Mouse (Mus musculus) large intestine, adult 2 months (tissue): Measurements from ENCODE around the gene Slc37a1. TPM values are rescaled to one million over a fixed set of nuclear protein-coding genes. Genes with fewer than 3 reads are reported as not detected.

Experiments
- DNase-seq: peaks from one replicate; pipeline ENCODE4 v3.0.0-alpha.2; 2012; ENCODE audit warnings: low read depth, low spot score
- WGBS: fragments of 180-500 bp; shearing (Covaris S2); methylation state at CpG from one replicate; pipeline ENCODE4 v1.1.7; 2018; 5-methylcytosine and 5-hydroxymethylcytosine counted together
- polyA plus RNA-seq: library from polyadenylated mRNA; depleted of rRNA; stranded (reverse); fragments of >200 nt; gene quantifications from 2 replicates; pipeline ENCODE4 v1.2.3, GENCODE M21; 2012

The Slc37a1 gene
- polyA plus RNA-seq, 1 experiment: 150 TPM

DNA sequence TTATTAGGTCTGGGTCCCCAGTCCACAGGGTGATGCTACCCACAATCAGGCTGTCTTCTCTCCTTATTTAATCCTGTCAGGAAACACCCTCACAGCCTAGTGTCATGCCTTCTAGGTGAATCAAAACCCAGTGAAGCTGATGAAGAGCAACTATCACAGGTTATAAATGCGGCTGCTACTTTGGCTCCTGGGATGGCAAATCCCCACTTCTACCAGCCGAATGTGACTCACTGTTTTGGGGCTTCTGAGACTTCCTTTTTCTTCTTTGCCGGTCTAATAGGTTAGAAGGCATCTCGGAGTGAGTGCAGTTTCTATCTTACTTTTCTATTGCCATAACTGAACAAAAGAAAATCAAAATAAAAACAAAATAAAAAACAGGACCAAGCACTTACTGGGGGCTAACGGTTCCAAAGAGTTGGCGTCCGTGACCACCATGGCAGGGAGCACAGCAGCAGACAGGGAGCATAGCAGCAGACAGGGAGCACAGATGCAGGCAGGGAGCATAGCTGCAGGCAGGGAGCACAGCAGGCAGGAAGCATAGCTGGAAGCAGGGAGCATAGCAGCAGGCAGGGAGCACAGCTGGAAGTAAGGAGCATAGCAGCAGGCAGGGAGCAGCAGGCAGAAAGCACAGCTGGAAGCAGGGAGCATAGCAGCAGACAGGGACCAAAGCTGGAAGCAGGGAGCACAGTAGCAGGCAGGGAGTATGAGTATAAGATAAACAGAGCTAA is 2.6 kb downstream of the Slc37a1 start:
- 78% methylated on average over 7 of the region's 7 CpGs for WGBS
- no peak for DNase-seq

DNA sequence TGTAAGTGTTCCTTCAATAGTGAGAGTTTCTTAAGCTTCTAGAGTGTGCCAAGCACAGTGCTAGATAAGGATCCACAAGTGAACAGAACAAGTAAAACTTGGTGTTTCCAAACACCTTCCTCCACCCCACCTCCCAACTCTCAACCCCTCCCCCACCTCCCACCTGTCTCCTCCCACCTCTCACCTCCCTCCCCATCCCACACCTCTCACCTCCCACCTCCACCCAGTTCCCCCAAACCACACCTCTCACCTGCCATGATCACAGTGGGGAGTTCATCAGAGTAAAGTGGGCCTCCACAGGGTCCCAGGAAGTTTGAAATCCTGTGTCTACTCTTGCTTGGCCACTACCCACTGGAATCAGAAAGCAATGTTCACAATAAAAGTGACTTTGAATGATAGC is 3.7 kb downstream of the Slc37a1 start:
- no peak for DNase-seq

DNA sequence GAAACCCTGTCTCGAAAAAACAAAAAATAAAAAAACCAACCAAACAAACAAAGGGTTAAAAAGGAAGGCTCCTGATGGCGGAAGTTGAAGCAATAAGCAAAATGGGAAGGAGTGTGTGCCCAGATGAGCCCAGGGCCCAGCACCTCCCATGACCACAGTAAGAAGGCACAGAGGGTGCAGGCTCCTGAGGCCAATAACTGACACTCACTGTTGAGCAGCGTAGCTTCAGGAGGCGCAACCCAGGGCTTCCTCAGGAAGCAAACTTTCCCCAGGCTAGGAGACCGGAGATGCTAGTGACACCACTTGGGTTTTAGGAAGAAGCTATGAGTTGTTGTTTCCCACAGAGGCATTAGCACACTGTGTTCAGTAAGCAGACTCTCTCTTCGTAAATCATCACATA is 4.3 kb downstream of the Slc37a1 start:
- no peak for DNase-seq
- WGBS: 64% methylated on average over 6 of the region's 6 CpGs

DNA sequence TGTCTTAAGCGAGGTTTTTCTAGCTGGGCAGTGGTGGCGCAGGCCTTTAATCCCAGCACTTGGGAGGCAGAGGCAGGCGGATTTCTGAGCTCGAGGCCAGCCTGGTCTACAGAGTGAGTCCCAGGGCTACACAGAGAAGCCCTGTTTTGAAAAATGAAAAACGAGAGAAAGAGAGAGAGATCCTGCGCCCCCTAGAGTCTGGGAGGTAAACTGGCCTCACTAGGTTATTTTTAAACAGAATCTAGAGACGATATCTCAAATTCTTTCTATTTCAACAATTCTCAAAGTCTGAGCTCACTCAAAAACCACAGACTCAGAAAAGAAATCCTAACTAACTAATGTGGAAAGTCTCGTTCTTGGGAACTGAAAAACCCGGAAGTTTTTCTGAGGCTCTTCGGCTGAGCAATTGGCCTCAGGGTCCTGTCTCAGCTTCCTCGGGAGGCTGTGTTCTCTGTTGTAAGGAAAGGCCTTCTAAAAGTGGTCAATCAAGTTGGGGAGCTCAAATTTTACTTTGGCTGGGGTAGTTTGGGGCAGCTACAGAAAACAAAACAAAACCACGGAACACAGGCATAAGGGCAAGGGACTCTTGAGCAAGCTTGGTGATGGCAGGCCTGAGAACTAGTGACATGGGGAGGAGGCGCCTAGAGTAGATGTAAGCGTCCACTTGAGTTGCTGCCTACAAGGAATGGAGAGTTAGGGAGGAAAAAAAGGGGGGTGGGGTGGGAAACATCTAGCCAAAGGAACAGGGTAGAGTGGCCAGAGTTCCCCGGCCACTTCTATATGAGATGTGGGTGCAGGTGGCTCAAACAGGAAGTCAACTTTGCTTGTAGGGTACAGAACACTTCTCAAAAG is 8.0 kb downstream of the Slc37a1 start:
- WGBS: 67% methylated on average over 15 of the region's 15 CpGs

DNA sequence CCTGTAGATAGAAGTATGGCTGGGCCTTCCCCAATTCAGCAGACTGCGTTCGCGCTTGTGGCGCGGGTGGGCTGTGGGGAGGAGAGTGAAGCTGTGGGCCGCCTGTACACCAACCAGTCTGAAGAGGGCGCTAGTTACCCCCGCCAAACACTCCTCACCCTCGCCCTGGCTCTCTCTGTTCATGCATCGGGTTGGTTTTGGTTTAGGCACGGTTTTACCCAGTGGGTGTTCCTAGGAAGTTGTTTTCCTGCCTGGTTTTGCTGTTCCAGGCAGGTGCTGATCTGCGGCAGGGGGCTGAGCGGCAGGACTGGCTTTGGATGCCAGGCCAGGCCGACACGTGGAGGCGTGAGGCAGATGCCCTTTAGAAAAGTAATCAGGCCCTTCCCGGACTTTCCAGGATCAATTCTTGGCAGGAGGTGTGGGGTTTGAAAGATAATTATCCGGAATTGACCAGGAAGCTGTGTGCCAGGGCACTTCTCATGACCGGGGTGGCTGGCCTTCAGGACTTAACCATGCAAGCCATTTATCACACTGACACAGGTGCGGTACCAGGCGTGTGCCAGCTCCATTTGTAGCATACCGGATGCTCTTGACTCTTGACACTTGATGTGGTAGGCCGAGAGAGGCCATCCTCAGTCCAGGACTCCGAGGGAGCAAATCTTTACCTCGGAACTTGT is 8.8 kb downstream of the Slc37a1 start:
- WGBS: 21% methylated on average over 25 of the region's 25 CpGs
- no peak for DNase-seq

More for the DNA sequence above, 8.0 kb downstream of the Slc37a1 start:
- DNase-seq: no peak

DNA sequence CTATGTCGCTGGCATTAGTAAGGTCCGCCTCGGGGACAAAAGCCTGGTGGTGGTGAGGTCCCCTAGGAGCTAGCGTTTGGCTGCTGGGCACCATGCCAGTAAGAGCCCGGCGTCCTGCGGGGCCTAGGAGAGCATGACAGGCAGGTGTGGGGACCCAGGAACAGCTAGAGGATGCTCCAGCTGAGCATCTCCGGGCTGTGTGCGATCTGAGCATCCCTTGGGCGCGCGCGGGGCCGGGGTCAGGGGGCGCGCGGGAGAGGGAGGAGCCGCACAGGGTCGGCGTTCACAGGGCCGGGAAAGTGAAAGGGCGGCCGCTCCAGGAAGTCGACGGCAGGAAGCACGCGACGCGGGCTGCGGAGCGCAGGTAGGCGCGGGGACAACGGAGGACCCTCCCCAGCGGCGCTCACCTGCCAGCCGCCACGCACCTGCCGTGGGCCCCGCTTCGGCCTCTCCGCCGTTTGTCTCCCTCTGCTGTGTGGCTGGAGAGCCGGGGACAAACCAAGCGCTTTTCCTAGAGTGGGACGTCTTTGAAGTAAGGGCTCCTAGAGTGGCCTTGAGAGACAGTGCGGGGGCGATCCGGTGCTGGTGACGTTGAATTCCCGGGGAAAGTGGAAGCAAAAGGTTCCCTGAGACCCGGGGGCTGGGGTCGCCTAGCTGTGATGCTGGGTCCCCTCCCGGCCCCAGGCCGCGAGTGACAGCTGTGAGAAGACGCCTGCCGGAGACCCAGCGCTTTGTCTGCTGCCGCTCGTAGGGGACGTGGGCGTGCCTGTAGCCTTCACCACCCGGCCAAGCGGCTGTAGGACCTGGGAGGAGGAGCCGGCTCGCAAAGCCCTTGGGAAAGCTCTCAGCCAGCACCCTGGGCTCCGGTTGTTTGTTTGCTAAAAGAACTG is 9.5 kb downstream of the Slc37a1 start:
- no peak for DNase-seq
- 1% methylated on average over 68 of the region's 68 CpGs for WGBS

DNA sequence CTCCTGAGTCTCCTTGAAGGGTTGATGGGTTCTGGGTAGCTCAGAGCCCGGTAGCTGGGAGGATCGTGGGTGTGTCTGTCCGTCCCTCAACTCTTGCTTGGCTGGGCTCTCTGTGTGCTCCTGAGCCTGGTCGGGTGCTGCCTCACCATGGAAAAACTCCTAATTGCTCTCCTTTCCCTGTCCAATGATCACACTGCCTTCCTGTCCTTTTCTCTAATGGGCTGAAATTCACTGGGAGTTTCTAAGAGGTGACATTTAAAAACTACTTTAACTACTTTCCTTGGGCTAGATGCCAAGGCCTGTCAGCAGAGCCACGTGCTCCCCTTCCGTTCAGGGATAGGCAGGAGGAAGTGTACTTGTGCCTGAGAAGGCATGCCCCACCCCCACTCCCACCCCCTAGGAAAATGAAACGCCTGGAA is 10.9 kb downstream of the Slc37a1 start:
- WGBS: 2% methylated on average over 7 of the region's 7 CpGs

DNA sequence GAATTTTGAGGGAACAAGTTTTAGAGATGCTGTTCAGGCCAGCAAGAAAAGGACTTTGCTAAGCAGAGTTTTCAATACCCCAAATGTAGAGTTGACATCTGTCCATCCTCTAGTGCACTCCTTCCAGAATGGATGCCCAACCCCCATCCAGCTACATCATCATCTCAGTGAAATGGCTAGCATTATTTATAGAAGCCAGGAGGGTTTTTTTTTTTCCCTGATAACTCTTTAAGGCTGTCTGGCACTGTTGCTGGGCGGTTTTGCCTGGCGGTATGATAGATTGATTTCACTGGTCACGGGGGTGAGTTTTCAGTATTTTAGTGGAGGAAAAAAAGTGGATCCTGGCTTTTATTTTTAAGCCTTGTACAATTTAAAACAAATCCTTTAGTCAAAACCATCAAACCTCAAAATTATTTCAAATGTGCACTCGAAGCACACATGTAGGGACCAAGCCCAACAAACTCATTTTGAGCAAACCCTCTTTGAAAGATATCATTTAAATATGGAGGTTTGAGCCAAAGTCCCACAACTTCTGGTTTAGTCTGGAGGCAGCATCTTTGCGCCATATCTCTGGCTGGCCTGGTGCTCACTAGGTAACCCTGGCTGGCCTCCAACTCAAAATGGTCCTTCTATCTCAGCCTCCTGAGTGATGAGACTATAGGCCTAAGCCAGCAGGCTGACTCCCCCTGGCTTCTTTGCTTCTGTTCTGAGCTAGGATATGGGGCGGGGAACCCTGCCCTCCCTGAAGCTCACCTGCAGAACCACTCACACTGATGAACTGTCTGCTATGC is 12.0 kb downstream of the Slc37a1 start:
- 91% methylated on average over 6 of the region's 6 CpGs for WGBS
- no peak for DNase-seq

More for the DNA sequence above, 10.9 kb downstream of the Slc37a1 start:
- no peak for DNase-seq

DNA sequence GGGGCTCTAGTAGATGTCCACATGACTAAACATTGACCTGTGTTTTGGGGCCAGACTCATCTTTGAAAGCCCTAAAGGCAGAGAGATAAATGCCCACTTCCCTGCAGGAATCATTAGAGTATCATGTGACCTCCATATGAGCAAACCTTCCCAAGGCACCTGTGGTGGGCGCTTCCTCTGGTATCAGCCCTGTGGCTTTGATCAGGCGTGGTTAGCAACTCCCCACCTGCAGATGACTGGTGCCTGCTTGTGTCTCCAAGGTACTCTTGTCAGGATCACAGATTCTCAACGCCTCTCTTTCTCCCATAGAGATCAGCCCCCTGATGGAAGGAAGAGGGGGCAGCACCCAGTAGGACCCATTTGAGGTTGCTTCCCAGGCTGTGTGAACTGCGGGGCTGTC is 13.4 kb downstream of the Slc37a1 start:
- 88% methylated on average over 4 of the region's 4 CpGs for whole genome bisulfite sequencing
- no peak for DNase-seq

DNA sequence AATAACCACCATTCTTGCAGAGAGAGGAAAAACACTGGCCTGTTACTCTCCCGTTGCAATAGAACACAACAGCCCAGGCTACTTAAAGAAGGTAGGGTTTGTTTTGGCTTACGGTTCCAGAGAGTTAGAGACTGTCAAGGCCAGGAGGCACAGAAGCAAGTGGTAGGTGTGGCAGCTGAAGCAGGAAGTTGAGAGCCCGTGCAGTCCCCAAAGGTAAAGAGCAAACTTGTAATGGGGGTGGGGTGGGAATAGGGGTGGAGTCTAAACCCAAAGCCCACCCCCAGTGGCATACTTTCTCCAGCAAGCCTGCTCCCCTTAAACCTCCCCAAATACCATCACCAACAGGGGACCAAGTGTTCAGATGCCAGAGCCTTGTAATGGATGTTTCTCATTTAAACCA is 14.1 kb downstream of the Slc37a1 start:
- WGBS: 23% methylated on average over 3 of the region's 3 CpGs
- no peak for DNase-seq

DNA sequence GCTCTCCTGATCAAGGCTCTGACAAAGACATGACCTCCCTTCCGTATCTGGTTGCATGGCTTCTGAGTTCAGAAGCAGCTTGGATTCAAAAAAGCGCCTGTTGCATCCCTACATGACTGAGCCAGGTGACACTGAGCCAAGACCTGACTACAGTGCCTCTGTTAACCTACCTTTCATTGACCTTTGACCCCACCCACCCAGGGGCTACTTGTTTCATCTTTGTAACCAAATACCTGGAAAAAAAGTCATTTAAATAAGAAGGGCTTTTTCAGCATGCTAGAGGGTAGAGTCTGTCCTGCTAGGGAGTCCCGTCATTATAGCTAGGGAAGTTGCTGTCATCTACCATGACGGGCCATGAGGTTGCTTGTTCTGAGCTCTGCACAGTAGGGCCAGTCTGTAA is 16.8 kb downstream of the Slc37a1 start:
- WGBS: 91% methylated on average over 4 of the region's 4 CpGs
- no peak for DNase-seq

DNA sequence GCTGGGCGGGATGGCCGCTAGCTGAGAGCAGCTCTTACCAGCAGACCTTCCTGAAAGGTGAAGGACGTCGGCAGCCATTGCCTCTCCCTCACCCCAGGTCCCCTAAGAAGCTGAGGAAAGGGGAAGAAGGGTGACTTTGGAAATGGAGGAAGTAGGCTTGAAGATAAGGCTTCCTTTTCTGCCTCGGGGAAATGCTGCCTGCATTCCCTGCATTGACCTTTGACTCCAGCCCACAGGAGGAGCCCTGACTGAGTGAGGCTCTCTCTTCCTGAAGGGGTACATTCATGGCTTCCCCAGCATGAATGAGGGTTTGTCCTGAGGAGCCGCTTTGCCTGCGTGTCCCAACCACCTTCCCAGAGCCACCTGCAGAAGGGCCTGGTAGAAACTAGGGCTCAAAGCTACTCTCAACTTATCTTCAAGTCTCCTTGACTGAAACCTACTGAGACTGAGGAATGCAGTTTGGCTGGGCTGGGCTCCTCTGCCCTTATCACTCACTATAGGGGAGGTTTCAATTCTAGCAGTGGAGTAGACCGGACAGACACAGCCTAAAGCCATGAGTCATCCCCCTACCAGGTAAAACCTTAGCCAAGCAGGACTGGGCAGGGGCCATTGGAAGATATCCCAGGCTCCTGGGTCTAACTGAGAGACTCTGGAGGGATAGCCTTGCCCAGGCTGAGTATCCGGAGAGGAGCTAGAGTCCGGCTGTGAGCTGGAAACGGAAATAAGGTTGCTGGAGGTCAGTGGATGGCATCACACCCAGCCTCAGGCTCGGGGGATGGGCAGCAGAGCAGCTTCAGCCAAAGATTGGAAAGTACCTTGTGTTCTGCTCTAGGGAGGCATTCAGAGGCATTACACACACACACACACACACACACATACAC is 18.5 kb downstream of the Slc37a1 start:
- 29% methylated on average over 12 of the region's 12 CpGs for WGBS
- no peak for DNase-seq

DNA sequence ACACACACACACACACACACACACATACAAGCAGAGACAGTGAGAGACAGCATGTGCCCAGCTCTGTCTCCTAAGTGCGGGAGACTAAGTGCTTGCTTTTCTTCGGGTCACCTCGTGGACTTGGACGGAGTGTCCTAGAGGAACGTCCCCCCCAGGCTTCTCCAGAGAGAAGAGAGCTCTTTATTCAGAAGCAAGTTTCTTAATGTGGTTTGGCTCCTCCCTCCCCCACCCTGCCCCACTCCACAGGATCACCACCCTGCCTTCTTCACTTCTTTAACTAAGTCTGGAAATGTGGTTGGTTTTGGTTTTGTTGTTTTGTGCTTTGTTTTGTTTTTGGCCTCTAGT is 19.2 kb downstream of the Slc37a1 start:
- 28% methylated on average over 5 of the region's 5 CpGs for WGBS

DNA sequence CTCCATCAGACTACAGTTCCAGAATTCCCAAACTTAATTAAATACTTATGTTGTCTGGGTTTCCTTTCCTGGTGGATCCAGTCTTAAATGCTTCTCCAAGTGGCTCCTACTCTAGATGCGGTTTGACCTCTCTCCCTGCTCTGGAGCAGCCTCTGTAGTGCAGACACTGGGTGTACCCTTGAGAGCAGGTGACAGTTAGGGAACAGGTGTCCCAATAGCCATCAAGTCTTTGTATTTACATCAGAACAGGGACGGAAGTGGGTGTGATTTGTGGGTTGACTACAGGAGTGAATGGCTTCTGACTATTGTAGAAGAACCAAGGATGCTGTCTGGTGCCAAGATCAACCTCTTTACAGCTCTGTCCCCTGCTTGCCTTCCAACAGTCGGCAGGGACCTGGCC is 21.2 kb downstream of the Slc37a1 start:
- WGBS: 29% methylated on average over 3 of the region's 3 CpGs
- DNase-seq: no peak

More for the DNA sequence above, 19.2 kb downstream of the Slc37a1 start:
- no peak for DNase-seq

DNA sequence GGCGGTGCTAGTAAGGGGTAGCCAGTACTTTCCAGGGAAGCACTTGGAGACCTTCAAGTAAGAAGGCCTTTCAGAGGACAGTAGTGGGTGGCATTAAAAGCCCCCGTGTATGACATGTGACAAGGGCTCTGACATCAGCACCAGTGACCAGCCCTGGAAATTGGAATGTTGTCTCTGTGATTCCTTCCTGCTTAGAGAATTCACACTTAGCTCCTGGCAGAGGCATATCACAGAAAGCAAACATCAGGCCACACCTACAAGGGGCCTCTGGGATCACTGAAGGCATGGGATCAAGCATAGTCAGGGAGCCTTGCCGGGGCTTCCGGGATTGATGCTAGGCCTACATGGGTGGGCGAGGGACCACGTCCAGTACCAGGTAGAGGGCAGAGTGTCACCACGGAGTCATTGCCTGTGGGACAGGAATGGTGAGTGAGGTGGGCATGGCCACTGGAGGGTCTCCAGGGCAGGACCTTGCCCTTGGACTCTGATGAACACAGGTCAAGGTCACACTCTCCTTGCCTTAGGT is 21.8 kb downstream of the Slc37a1 start:
- WGBS: 42% methylated on average over 7 of the region's 7 CpGs
- no peak for DNase-seq

DNA sequence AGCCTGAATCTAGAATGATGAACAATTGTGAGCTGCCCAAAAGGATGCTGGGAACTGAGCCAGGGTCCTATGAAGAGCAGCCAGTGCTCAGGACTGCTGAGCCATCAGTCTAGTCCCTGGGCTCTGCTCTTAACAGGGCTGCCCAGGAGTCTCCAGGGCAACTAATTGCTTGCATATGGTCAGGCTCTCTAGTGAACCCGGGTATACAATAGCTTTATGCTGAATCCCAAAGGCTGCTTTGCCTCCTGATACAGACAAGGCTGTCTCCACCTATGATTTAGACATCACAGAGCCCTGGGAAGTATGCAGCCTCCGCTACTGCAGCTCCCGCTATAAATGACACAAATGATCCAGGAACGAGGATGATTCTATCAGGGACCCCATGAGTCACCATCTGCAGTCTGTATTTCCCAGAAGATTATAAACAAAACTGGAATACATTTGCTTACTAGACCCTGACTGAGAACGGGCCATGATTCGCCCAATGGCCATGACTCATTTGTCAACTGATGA is 22.7 kb downstream of the Slc37a1 start:
- WGBS: 47% methylated on average over 6 of the region's 6 CpGs
- DNase-seq: no peak

DNA sequence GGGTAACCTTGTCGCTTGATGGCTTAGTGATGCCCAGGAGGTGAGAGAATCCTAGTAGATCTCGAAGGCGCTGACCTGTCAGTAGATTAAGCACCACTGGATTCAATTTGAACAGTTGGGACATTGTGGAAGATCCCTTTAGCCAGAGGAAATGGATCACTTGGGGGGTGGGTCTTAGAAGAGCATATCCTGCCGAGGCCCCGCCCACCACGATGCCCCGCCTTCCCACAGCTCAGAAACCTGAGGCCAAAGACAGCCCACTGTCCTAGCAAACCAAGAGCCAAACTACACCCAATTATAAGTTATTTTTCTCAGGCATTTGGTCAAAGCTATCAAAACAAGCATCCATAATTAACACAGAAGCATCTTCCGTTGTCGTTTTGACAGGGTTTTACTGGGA is 24.5 kb downstream of the Slc37a1 start:
- WGBS: 54% methylated on average over 9 of the region's 9 CpGs
- no peak for DNase-seq

DNA sequence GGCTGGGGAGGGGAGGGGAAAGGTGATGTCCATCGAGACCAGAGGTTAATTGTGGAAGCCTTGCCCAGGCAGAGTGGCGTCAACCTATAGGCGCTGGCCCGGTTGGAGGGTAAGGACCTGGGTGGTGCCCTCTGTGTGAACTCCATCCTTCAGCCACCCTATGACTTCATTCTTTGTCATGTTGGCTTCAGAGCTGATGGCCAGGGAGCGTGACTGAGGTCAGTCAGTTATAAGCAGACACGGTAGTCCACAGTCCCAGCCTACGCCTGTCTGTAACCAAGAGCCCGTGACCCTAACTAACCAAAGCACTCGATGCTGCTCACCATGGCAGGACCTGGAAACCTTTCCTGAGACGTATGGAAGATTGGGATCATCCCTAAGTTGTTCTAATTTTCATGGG is 26.1 kb downstream of the Slc37a1 start:
- 55% methylated on average over 10 of the region's 10 CpGs for WGBS
- no peak for DNase-seq
